Mouse (Mus musculus) Muller cell, postnatal 12 days (primary cell): ENCODE results near the gene Gm47985.
"Not testable (repeated sequence)": the region's sequence is repeated elsewhere in the genome, so short reads cannot be mapped to it uniquely, and the experiment has no call there.

Experiments
- DNase-seq: peaks from one replicate; pipeline ENCODE4 v3.0.0-alpha.2; 2015; ENCODE audit errors: inconsistent ontology term

Gm47985 gene

GRCm38 (mm10) chr1:151182266-151182665 is at the start of gene Gm47985:
Gene Gm47985 (plus strand): TSS chr1:151182537.
- DNase-seq, result not testable (repeated sequence)

DNA sequence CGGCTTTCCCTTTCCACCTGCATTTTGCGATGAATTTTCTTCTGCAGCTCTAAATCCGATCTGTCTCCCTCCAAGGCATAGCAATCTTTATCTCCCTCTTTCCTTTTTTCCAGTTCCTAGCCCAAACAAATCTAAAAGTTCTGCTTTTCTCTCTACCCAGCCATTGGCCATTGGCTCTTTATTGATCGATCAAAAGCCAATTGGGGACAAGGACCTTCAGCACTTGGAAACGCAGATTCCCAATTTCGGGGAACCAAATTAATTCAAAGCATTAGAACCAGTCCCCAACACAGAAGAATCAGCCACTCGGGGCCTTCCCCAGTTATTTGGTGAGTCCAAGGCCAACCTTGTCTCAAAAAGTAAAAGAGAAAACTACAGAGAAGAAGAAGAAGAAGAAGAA is 49.7 kb upstream of the Gm47985 start:
- no peak for DNase-seq

DNA sequence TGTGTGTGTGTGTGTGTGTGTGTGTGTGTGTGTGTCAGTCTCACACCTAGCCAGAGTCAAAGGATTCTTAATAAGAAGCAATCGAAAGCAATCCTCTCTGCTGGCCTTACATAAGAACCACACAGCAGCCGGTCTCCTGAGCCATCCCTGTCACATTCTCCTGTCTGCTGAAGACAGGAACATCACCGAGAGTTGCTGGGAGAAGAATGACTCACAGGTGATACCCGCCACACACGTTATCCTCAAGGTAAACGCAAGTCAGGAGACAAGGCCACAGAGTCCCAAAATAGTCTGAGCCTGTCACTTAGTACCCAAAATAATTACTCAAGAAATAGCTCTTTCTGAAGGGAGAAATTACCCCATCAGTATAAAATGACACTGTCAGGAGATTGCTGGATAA is 43.9 kb upstream of the Gm47985 start:
- no peak for DNase-seq

- DNase-seq, result no peak
Observed at GRCm38 (mm10) chr1:151140956-151141355, 41.4 kb upstream of the Gm47985 start.

GRCm38 (mm10) chr1:151144471-151145146 is 37.7 kb upstream of the Gm47985 start:
- no peak for DNase-seq

GRCm38 (mm10) chr1:151147801-151148200 is 34.5 kb upstream of the Gm47985 start:
- DNase-seq, result peak; percentile 9

DNA sequence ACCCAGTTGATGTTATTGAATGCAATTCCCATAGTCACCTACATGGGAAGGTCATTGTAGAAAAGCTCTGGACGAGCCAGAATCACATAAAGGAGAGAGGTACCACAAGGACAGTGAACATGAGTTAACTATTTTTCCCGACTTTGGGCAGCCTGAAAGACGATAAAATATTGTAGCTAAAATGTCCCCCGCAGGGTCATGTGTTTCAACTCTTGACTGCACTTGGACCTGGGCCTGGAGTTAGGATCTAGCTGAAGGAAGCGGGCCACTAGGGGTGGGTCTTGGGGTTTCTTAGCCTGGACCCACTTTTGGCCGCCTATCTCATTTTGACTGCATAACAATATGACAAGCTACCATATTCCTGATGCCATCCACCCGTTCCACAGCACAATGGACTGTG is 32.1 kb upstream of the Gm47985 start:
- DNase-seq, result no peak

- no peak for DNase-seq
Observed at GRCm38 (mm10) chr1:151151089-151151488, 31.2 kb upstream of the Gm47985 start.

DNA sequence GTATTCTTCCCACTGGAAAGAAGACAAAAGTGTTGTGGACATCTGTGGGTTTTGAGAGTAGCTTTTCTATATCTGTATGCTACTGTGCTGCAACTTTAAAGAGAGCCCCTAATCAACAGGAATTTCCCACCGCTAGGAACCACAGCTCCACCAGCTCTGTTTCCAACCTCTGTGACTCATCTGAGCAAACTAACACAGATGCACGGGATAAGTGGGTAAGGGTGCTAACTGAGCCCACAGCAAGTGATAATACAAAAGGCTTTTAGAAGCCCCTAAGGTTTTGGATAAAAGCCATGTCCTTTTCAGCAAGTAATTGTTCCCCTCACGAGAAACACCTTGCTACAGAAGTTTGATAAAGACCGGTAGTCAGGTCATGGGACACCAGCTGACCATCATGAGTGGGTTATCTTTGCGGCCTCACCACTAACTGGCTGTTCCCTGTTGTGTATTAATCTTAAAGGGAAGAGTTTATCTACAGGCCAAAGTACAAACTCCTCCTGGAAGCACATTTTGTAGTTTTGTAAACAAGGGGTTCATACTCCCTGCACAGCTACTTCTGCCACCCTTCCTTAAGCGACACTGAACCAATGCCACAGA is 29.2 kb upstream of the Gm47985 start:
- no peak for DNase-seq

GRCm38 (mm10) chr1:151154131-151154530 is 28.2 kb upstream of the Gm47985 start:
- not testable (repeated sequence) for DNase-seq

GRCm38 (mm10) chr1:151156129-151156528 is 26.2 kb upstream of the Gm47985 start:
- DNase-seq, result no peak

DNA sequence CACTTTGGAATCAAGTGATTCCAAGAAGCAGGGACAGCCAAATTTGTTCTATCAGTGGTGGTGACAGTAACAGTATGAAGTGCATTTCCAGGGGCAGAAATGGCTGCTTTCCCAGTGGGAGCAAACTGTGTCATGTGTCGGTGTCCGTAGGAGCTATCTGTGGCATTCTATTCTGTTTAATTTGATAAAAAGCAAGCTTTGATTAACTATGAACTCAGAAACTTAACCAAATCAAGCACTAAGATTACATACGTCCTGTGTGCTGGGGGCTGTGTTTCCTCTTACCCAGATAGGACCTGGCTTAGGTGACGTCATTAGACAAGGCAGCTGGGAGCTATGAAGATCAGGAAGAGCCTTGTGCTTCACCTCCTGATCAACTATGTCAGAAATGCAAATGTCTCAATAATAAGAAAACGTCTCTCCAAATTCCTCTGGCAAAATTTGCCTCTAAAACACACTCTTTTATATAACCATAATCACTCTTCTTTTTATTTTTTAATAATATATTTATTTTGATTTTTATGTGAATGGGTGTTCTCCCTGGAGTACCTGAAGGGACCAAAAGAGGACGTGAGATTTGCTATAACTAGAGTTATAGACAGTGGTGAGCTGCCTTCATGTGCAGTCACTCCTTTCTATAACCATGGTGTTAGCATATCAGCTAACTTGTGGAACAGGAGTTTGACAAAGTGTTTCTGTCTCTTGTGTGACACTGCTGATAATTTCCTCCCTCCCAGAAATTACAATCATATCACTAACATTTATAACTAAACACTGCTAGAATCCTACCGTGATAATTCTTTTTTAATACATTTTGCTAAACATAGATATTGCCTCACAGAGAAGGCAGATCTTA is 25.3 kb upstream of the Gm47985 start:
- DNase-seq, result no peak

- DNase-seq, result peak; percentile 92
Observed at GRCm38 (mm10) chr1:151157963-151158856, 24.1 kb upstream of the Gm47985 start.

DNA sequence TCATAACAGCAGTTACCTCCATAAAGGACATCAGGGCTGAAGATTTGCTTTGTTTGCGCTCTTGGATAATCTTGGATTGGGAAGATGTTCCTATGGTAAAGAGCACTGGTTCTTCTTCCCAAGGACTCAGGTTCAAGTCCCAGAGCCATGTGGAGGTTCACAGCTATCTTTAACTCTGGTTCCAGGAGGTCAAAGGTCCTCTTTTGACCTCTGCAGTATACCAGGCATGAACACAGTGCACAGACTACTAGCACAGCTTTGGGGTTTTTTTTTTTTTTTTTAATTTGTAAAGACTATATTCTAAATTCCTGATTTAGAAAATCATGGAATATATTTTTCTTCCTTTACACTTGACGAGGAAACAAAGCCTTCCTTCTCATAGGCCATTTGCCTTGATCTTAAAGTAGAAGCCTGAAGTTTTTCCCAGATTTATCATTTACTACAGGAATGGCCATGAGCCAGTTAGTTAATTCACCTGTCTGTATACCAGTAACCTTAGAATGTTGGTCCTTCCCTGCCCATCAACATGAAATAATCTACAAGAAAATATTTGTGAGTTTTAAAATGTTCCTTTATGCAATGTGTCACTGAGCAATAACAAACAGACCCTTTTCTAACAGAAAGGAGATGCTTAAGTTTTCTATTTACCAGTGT is 23.4 kb upstream of the Gm47985 start:
- no peak for DNase-seq

DNA sequence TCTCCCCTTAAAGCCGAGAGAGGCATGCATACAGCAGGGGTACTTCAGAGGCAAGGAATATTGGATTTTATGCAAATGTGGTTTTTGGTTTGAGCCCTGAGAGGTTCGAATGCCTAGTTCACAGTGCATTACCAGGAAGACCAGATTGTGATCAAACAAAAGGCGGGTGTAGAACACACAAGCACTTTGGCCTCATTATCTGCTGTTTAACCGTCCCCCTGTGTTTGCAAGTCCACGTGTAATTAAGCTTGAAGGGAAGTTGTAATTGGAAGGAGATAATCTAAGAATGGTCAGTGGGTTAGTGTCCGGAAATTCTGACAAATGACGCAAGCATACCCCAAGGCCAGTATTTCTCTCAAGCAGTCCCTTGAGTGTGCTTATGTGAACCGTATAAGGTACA is 16.3 kb upstream of the Gm47985 start:
- peak; percentile 38 for DNase-seq

DNA sequence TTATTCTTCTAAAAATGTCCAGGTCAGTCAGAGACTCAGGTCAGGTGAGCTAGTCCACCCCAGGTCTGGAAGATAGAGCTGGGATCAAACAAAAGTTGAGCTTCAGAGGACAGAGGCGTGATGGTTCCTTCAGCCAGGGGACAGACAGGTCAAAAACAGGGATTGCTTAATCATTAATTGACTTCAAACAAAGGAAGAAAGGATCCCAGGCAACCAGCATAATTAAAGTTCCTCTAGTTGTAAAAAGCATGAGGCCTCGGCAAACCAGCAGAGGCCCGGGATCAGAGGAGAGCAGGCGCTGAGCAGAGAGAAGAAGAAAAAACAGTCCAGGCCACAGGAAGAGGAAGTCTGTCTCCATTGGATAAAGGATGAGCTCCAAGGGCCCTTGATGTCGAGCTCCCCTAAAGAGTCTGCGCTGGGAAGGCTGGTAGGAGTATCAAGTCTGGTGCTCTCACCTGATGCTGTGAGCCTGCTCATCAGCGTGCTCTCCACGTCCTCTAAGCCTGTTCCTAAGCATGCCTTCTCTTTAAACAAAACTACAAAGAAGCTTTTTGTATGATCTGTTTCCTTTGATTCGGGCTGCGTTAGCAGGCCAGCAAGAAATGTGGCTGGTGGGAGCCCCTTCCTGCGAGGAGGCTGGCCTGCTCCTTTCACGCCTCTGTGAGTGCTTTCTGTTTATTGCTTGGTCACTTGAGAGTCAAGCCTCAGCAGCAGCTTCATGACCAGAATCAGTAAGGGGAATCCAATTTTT is 14.9 kb upstream of the Gm47985 start:
- DNase-seq, result no peak

- DNase-seq, result peak; percentile 37
Observed at GRCm38 (mm10) chr1:151168637-151169036, 13.7 kb upstream of the Gm47985 start.

GRCm38 (mm10) chr1:151171572-151172461 is 10.5 kb upstream of the Gm47985 start:
- no peak for DNase-seq
